Mouse (Mus musculus) right cerebral cortex, postnatal 36 days (tissue): ENCODE results near the gene Zgrf1.

ENCODE experiments used
- DNase-seq, 2 experiments: peaks; one replicate each; pipeline ENCODE4 v3.0.0; 2022; ENCODE audit warnings: low spot score in 2 of 2, mixed read lengths in 1 of 2

Zgrf1 gene

DNA sequence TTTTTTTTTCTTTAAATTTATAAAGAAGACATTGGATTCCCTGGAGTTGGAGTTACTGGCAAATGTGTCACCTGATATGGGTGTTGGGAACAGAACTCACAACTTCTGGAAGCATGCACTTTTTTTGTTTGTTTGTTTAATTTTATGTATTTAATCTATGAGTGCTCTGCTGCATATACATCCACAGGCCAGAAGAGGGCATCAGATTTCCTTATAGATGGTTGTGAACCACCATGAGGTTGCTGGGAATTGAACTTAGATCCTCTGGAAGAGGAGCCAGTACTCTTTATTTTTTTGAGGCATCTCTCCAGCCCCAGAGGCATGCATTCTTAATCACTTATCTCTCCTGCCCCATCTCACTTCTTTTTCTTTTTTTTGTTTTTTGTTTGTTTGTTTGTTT is 4.9 kb downstream of the Zgrf1 start:
- no peak for DNase-seq

DNA sequence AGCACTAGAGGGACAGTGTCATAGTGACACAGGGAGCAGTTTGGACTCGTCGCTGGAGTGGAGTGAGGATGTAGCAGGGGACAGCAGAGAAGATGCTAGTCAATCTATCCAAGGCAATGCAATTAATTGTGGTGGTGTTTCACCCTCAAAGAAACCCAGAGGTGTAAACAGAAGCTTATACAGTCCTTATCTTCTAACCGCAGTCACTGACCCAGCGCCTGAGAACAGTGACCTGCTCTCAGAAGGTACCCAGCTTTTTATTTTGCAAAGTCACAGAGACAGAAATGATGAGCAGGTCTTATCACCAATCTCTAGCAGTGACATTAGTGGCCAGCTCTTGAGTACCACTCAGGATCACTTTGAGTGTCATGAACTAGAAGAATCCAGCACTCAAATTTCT is 9.7 kb downstream of the Zgrf1 start:
- DNase-seq: no peak

DNA sequence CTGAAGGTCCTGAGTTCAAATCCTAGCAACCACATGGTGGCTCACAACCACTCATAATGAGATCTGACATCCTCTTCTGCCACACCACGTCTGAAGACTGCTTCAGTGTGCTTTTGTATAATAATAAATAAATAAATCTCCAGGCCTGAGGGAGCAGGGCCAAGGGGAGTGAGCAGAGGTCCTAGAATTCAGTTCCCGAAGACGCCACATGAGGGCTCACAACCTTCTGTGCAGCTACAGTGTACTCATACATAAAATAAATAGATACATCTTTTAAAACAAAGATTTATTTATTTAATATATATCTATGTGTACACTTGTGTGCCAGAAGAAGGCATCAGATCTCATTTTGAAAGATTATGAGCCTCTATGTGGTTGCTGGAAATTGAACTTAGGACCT is 11.8 kb downstream of the Zgrf1 start:
- DNase-seq: no peak

DNA sequence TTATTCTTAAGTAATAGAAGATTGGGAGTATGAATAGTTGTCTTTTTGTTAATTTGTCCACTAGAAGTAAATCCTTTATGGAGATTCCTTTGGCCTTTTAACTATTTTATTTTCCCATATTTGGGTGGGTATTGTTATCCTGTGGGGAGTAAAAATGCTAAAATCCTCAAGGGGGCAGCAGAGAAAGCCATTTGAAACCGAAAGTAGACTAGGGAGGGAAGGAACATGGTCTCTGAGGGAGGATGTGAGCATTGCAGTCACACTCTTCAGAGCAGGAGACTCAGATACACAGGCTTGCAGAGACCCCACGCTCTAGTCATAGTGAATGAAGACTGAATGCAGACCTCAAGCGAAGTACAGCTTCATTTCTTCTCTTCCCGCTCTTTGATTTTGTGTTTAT is 19.3 kb downstream of the Zgrf1 start:
- DNase-seq: peak; percentile 10 to 17

DNA sequence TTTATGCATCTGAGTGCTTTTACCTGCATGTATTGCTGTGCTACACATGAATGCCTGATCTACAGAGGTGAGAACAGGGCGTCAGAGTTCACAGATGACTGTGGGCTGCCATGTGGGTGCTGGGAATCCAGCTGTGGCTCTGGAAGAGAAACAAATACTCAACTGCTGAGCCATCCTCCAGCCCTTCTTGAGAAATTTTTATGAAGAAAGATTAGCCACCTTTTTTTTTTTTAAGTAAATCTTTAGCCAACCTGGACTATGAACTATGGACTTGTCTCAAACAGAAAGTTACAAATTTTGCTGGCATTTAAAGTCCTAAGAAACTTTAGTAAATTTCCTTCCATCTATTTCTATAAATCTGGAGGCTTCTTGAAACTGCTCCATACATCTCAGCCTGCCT is 43.8 kb downstream of the Zgrf1 start:
- DNase-seq: no peak

DNA sequence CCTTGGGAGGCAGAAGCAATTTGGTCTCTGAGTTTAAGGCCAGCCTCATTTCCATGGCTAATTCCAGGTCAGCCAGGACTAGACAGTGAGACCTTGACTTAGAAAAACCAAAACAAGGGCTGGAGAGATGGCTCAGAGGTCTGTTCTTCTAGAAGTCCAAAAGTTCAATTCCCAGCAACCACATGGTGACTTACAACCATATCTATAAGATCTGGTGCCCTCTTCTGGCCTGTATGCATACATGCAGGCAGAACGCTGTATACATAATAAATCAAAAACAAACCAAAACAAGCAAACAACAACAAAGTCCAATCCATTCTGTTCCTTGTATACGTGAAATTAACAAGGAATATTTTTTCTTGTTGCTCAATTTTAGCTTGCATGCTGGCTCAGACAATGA is 54.8 kb downstream of the Zgrf1 start:
- no peak for DNase-seq

DNA sequence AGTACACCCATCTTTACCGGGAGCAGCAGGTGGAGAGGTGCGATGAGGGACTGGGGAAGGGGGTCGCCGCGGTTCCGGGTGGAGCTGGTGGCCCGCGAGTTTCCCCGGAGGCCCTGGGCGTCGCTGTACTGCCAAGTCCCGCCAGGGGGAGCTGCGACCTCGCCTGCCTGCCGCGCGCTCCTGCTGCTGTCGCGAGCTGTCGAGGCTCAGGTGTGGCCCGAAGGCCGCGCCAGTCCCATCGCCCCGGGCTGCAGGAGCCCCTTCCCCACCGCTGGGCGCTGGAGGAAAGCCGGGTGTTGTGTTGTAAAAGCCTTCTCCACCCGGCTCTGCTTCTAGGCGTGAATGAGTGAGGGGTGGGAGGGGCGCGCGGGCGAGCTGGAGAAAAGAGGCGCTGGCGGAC is 72.0 kb downstream of the Zgrf1 start:
- no peak for DNase-seq

DNA sequence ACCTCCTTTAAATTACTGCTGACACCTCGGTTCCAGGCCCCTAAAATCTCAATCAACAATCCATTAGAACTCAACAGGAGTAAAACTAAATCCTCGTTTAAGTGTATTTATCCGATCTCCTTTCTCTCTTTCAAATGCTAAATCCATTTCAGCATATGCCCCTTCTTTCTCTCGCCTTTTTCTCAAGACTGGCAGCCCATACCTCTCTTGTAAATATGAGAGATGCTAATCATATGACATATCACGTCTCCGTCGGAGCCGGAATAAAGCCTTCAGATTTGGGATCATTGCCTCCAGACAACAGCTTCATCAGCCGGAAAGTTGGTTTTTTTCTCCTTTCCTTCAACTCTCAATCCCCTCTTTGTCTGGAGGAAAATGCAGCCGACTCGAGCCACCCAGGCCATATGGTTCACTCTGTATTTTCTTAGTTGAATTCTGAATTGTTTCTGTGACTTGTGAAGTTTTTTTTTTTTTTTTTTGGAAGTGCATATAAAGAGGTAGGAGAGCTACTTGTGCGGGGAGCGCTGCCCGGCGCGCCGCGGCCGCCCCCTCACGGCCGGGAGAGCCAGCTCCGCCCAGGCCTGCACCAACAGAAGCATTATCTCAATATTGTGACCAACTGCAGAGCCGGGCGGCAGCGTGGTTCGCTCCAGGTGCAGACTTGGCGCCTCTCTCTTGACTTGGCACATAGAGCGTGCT is 72.6 kb downstream of the Zgrf1 start:
- DNase-seq: no peak

DNA sequence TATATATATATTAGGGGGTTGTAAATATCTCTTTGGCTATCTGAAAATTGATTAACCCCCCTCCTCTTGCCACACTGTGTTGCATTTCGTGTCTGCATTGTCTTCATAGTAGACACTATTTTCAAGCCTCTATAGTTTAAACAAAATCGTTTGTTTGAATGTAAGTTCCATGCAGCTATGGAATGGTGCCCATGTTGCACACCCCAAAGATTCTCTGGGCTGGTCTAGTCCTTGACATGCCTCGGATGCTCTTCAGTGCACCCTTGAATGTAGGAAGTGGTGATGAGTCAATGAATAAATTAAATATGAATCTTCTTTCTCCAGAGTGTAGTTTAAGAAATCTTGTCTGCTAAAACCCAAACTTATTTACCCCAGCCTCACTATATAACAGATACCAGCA is 73.2 kb downstream of the Zgrf1 start:
- no peak for DNase-seq

DNA sequence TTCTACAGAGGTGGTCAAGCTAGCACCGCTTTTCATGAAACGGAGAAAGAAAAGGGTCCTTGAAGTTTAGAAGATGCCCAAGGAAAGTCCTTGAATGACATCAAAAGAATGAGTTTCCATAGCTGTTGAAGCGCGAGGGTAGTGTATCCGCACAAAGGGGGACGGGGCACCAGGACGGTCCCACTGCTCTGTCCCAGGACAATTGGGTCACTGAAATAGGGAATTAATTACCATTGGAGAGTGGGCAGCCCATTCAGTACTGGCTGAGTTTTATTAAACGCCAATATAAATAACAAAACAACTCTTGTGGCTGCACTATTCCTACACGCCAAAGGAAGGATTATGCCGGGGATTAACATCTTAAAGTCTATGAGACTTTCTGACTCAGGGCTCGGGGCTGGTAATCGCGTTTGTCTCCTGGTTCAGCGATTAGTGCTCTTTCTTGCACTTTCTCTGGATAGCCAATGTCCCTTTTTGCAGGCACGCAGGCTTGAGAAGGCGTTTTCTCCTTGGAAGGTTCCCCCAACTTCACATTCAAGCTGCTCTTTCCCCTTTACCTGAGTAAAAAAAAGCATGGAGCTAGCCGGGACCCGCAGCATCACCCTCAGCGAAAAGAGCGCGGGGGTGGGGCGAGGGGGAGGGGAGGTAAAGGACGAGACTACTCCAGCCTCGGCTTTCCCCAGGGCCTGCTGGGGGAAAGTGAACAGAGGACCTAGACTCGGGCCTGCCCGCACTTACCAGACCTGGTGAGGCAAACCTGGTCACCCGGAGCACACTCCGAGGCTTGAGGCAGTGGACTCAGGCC is 74.1 kb downstream of the Zgrf1 start:
- no peak for DNase-seq

DNA sequence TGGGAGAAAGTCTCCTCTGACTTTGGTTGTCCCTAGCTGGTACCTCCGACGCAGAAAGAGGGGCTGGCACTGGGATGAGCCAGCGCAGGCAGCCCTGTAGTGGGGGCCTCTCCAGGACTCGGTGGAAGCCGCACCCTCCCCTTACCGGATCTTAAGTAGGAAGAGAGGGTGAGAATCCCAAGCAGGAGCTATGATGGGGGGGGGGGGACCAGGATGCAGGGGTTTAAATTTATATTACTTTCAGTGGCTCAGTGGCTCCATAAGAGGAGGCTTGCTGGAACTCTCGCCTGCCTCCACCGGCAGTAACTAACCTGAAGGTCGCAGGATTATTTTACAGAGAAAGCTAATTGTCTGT is 74.6 kb downstream of the Zgrf1 start:
- no peak for DNase-seq

DNA sequence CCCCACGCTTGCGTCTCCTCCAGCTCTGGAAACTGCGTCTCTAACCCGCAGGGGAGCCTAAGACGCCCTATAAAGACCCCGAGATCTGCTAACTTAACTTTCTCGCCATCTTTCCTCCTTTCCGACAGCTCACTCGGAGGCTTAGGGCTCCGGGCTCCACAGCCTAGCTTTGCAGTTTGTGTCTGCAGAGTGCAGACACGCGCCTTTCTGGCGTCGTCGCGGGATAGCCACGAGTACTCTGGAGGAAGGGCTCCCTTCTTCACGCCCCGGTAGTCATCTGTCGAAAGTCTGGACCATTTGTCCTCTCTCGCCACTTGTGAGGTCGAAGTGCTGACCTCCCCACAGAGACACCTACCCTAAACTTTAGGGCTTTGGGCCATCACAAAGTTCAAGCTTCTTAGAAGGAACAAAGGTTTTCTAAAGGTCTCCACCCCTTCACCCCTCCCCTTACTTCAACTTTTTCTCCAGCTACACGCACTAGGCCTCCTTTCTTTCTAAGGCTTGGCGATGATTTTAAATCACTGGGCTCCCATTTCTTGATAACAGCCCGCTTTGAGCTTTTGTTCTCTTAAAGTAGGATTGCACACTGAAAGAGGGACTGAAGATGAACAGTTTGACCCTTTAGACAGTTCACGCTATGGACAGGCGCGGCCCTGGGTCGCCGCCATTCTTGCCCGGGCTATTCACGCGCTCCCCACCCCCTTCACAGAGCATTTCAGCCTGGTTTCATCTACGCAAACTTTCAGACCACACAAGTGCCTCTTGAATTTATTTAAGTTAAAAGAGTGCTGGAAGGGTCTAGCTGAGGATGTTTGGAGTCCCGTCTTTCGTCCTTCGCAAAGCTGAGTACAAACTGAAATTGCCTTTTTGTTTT is 75.3 kb downstream of the Zgrf1 start:
- DNase-seq: no peak

DNA sequence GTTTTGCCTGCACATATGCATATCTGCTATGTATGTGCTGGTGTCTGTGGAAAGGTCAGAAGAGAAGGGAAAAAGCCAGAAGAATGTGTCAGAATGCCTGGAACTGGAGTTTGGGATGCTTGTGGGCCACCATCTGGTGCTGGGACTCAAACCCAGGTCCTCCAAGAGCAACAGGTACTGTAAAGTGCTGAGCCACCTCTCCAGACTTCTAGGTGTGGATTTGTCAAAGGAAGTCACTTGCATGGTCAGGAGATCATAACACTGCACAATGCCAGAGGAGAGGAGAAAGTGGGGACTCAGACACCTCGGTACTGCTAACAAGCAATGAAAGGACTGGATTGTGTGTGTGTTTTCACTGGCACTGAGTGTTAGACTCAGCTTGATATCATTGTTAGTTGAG is 76.9 kb downstream of the Zgrf1 start:
- DNase-seq: no peak

DNA sequence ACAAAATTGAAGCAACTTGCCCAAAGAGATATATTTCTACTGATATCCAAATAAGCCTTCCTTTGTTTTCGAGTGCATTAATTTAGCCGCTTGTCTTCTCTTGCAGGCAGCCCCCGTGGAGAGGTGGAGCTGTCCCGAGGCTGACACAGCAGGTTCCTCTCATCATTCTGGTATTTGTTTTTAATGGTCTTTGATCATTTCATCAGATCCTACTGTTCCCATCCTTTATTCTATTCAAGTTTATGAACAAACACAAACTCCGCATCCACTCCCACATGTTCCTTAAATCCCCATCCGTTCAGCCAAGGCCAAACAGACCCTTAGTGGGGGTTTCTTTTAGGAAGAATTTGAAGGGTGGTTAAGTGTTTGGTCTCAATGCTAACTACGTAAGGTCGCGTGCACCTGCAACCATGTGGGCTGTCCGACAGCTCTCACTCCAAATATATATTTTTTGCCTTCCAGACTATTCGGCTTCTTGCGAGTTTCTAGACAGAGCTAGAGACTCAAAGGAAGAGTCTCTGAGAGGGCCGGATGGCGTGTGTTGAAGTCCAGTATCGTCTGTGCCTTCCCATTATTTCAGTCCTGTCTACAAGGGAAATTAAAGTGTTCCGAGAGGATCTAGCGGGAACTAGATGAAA is 77.6 kb downstream of the Zgrf1 start:
- no peak for DNase-seq

DNA sequence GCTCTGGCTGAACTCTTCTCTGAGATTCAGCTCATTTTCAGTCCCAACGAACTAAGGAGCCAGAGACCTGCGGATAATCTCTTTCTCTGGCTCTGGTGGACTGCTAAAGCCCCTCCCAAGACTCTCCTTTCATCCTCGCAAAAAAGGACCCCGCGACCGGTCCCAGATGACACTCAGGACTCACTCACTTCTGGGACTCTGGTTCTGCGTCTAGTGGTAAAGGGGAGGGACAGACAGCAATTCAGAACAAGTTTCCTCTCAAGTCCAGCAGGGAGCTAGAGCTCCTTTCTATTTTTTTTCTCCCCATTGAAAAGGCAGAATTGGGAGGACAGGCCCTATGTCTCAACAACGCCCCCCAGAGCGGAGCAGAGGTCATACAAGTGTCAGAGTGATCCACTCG is 78.3 kb downstream of the Zgrf1 start:
- DNase-seq: no peak

DNA sequence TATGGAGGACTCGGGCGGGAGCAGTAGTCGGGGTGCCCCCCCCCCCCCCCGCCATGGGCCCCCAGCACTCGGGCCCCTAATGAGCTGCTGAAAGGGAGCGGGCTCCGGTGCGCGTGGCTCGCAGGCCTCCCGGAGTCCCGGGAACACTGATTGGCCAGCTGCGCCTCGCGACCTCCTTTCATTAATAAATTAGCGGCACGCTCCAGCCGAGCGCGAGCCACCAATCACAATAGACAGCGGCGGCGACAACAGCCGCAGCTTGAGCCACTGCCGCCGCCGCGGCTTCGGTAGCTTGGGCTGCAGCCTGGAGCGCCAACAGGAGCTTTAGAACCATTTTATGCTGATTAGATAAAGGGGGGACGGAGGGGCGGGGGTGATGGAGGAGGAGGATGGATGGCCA is 79.2 kb downstream of the Zgrf1 start:
- DNase-seq: no peak

DNA sequence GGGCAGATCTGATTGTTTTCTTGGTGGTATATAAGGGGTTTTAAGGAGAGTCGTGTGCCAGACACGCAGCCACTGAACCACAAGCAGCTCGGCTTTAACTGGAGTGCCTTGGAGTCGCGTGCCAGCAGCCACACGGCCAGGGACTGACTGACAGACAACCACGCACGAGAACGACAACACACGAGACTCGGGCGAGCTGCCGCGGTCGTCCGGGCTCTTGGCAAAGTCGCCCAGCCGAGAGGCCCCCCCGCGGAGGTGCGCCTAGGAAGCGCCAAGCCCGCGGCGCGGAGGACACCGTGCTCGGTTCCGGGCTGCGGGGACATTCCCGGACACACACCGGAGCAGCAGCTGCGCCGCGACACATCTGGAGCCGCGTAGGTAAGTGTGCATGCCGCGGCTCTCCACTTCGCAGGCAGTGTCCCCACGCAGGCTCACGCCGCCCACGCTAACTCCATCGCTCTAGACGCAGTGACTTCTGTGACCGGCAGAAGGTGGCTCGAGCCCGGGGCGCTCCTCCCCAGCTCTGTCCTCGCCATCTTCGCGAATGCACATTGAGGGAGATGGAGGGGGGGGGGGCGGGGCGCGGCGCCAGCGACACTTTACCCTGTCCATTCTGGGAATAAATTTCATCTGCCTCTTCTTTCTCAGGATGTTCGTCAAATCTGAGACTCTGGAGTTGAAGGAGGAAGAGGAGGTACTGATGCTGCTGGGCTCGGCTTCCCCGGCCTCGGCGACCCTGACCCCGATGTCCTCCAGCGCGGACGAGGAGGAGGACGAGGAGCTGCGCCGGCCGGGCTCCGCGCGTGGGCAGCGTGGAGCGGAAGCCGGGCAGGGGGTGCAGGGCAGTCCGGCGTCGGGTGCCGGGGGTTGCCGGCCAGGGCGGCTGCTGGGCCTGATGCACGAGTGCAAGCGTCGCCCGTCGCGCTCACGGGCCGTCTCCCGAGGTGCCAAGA is 80.1 kb downstream of the Zgrf1 start, which contains the start of gene Neurog2:
Neurog2 (plus strand) TSS at position 56 of the 953 bp plus-strand sequence.
- DNase-seq: peak in 1 of 2 experiments; percentile 10

DNA sequence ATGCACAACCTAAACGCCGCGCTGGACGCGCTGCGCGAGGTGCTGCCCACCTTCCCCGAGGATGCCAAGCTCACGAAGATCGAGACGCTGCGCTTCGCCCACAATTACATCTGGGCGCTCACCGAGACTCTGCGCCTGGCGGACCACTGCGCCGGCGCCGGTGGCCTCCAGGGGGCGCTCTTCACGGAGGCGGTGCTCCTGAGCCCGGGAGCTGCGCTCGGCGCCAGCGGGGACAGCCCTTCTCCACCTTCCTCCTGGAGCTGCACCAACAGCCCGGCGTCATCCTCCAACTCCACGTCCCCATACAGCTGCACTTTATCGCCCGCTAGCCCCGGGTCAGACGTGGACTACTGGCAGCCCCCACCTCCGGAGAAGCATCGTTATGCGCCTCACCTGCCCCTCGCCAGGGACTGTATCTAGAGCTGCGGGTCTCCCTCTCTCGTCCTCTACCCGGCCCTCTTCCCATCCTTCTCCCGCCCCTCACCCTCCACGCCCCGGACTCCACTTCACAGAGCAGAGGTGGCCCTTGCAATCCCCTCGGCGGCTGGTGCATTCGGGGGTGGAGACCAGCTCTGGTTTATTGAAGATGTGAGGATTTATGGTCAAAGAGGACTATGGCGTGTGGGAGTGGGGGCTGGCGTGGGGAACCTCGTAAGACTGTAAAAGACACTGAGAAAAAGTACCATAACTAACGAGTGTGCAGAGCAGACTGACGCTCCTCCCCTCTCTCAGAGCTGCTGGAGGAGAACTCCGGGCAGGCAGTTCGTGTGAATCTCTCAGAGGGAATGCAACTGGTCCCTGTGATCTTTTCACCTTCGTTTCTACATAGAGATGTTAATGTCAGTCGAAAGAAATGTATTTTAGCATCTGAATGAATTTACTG is 81.1 kb downstream of the Zgrf1 start:
- peak; percentile 34 to 52 for DNase-seq

DNA sequence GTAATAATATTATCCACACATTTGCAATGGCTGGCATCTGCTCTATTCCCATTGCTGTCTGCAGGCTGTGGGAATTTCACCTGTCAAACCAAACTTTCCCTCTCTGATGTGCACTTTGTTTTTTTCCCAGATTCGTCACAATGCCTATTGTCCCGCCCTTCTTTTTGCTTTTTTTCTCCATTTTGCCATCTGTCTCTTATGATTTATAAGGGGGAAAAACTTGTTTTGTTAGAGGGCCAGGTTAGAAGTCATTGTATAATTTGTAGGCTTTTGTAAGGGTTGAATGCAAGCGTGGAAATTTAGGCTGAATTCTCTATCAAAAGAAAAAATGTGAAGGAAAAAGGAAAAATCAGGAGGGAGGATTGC is 81.7 kb downstream of the Zgrf1 start:
- DNase-seq: no peak
